Mouse (Mus musculus): Measurements from ENCODE around the gene Cntn2.

The Cntn2 gene

GRCm38 (mm10) chr1:132557901-132558631 lies 15.0 kb upstream of the Cntn2 start:
- DNase-seq (ENCODE audit: low spot score): peak; percentile 62

DNA sequence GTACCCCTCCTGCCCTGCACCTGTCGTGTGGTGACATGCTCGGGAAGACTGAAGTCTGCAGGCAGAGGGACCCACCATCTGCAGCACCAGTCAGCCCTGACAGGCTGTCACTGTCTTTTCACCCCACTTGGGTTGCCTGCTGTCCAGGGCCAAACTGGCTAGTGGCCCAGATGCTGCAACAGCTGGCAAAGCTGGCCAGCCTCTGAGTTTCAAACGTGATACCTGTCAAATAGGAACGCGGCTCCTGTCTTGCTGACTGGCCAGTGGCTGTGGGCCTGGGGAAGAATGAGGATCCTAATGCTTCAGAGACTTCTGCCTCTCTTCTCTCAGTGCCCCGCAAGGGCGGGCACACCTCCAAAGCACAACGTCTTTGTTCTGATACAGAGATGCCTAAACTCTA lies 733 bp upstream of the Cntn2 start:
- DNase-seq (ENCODE audit: low spot score): no peak

- no peak for DNase-seq (ENCODE audit: low spot score)
These were observed 1.0 kb downstream of the Cntn2 start for GRCm38 (mm10) chr1:132541824-132542599.

DNA sequence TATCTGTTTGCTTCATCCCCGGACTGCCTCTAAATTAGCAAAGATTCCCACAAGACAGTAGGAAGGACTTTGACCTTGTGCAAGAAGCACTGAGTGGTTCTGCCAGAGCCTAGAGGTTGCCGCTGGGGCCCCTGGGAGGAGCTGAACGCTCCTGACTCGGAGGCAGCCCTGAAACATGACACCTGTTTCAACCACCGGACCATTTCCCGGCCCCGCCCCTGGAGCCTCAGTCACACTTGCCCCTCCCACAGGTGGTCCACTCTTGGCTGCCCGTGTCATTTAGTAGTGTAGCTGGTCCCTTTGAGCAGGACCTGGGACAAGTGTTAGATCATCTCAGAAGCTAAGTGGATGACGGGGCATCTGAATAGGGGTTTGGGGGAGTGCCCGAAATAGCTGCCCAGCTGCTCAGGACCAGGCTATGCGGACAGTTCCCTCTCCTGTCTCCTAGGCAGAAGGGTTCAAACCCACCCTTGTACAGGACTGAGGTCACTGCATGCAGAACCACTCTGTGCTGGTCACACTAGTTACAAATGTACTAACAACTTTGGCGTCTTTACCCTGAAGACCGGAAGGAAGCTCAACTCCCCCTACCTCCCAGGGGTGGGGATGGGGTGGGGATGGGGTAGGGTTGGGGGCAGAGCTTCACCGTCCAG lies 1.8 kb downstream of the Cntn2 start:
- DNase-seq (ENCODE audit: low spot score): no peak

DNA sequence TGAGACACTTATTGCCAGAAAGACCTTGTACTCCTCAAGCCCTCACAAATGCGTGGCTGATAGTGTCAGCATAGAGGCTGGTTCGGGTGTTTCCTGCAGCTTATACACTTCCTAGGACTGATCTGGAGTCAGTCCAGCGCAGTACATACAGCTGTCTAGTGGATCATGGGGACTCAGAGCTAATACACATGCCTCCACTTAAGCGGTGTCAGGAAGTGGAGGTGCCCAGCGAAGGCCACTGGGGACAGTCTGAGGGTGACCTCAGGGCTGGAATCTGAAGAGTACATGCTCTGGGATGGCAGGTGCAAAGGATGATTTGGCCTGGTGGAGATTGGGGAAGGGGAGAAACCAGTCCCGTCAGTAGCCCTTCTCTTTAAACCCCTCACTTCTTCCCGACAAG lies 2.4 kb downstream of the Cntn2 start:
- no peak for DNase-seq (ENCODE audit: low spot score)

- DNase-seq (ENCODE audit: low spot score): no peak
These were observed 5.3 kb downstream of the Cntn2 start for GRCm38 (mm10) chr1:132537736-132538135.

DNA sequence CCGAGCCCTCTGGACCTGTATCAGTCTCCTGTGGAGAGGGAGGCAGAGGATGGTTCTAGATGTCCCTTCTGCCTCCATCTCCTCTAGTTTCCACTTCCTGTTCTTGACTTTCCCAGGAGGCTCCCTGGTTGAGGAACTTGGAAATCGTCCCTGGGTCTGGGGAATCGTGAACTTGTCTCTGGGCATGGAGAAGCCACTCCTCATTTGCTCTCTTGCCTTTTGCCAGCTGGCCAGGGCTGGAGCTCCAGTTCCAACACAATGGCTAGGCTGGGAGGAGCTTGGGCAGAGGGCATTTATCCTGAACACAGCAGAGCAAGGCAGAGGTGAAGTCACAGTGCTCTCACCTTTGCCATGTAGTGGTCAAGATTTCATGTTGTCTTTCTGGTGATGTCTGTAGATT lies 6.6 kb downstream of the Cntn2 start:
- DNase-seq (ENCODE audit: low spot score): no peak

GRCm38 (mm10) chr1:132535541-132535940 lies 7.5 kb downstream of the Cntn2 start:
- no peak for DNase-seq (ENCODE audit: low spot score)

DNA sequence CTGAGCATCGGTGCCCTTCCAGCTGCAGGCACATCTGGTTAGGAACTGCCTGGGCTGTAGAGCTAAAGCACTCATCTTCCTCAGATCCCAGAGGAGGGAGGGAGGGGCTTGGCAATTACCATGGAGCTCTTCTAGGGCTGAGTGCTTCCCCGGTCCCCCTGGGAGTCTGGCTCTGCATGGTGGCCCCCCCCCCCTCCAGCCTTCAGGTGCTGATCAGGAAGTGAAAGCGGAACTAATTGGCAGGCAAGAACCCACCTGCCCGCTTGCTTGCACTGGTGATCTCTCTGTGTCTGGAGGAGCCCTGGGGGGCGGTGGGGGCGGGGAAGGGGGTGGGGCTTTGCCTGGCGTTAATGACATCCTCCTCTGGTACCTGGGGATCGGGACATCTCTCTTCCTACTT lies 9.2 kb downstream of the Cntn2 start:
- DNase-seq (ENCODE audit: low spot score): no peak

- DNase-seq (ENCODE audit: low spot score): no peak
These were observed 10.5 kb downstream of the Cntn2 start for GRCm38 (mm10) chr1:132532521-132532920.

DNA sequence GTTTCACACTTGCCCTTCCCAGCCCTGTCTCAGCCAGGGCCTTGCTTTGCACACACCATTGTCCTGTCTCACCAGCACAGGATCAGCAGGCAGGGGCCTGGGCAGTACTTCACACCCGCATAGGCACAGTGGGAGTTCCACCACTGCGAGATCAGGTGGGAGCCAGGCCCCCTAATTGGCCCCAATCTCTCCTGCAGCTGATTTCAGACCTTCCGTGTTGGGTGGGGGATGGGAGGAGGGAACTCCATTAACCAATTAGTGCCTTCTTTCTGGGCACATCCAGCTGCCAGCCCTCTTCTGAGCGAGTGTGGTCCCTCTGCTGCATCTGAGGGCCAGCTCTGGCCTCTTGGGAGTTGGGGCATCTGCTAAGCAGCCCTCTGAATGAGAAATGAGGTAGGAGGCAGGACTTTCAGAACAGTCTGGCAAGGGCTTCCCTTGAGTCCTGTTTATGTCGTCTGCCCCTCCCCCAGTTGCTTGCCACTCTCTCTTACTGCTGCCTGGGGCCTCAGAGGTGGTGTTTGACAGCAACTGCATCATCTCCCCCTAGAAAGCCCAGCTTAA lies 12.3 kb downstream of the Cntn2 start:
- no peak for DNase-seq (ENCODE audit: low spot score)

DNA sequence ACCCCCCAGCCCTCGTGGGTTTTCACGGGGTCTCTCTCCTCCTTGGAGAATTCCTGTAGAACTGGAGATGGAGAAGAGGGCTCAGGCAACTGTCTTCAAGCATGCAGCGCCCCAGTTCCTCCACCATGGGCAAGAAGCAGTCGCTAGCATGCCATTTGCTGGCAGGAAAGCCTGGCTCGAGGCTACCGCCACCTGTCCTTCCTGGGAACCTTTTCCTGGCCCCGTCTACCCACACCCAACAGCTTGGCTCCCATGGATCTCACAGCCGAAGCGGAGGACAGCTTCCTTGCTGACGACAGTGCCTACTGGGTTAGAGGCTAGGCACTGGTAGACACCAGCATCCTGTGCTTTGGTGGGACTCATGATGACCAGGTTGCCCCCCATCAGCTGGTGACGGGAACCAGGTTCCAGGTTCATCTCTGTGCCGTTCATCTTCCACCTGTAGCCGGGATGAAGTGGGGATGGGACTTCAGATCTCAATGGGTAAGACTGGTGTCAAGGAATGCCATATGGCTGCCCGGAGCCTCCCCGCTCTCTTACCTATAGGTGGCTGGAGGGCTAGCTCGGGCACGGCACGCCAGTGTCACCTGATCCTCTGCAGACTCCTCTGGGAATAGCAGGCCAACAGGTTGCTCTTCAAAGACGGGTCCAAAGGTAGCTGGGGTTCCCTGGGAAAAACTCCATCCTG lies 14.3 kb downstream of the Cntn2 start:
- DNase-seq (ENCODE audit: low spot score): no peak

DNA sequence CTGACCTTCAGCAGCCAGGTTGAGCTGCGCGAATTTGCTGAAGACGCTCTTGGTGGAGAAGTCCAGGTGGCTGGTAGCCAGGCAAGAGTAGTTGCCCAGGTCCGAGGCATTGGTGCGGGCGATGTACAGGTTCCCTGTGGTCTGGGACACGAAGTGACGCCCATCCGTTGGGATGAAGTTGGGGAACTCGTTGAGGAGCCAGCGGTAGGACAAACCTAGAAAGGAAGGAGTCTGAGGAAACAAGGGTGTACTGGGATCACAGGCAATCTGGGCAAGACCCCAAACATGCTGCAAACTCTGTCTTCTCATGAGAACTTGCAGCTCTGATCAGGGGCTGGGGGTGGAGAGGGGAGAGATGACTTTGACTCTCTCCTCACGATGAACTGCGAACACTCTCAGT lies 15.0 kb downstream of the Cntn2 start:
- DNase-seq (ENCODE audit: low spot score): no peak

GRCm38 (mm10) chr1:132525832-132526231 lies 17.2 kb downstream of the Cntn2 start:
- DNase-seq (ENCODE audit: low spot score): peak; percentile 16

DNA sequence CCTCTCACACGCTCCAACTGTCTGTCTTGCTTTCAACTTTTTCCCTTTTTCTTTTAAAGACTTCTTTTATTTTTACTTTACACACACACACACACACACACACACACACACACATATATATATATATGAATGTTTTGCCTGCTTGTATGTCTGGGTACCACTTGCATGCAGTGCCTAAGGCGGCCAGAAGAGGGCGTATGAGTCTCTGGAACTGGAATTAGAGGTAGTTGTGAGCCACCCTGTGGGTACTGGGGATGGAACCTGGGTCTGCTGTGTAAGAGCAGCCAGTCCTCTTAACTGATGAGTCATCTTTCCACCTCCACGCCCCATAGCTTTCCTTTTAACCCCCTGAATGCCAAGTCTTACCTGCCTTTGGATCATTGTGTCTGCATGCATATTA lies 19.1 kb downstream of the Cntn2 start:
- DNase-seq (ENCODE audit: low spot score): no peak

DNA sequence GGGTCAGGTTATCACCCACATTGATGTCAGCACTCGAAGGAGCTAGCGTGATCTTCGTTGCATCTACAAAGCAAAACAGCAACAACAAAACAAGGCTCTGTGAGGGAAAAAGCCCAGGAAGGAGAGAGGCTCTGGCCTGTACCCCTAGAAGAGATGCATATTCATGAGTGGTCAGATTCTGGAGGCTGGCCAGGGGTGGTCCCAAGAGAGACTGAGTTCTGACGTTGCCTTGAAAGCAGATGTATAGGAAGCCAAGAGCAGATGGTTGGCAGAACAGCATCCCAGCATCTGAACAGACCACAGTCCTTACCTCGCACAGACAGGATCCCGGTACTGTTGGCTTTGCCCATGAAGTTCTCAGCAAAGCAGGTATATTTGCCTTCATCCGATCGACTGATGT lies 20.0 kb downstream of the Cntn2 start:
- no peak for DNase-seq (ENCODE audit: low spot score)

GRCm38 (mm10) chr1:132520764-132521163 lies 22.3 kb downstream of the Cntn2 start:
- peak; percentile 58 for DNase-seq (ENCODE audit: low spot score)

GRCm38 (mm10) chr1:132519734-132520133 lies 23.3 kb downstream of the Cntn2 start:
- DNase-seq (ENCODE audit: low spot score): no peak

DNA sequence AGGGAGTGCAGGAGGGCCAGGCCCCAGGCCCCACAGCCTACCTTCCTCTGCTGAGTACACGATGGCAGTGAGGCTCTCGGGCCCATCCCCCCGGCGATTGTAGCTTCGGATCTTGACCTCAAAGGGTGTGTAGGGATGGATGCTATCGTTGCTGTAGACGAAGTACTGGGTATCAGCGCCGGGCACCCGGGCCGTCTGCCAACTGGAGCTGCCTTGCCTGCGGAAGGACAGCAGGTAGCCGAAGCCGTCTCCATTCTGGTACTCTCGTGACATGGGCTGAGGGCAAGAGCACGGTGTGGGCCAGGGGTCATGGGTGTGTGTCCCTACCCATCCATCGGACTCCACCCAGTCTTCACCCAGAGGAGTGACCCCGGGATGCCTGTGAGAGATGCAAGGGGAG lies 24.4 kb downstream of the Cntn2 start:
- no peak for DNase-seq (ENCODE audit: low spot score)

DNA sequence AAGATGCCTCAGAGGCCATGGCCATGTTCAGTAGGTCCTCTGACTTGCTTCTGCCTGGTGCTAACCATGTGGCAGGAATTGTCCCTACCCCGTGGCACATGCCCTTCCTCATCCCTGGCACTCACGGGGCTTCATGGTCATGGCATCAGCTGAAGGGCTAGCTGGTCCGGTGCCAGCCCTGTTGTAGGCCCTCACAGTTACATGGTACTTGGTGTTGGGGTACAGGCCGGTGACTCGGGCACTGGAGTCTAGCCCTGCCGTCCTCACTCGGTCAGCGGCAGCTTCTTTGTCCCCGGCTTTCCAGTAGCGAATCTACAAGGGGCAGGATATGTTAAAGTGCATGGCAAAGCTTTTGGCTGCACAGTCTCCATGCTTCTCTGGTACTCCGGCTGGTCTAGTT lies 26.3 kb downstream of the Cntn2 start:
- no peak for DNase-seq (ENCODE audit: low spot score)

DNA sequence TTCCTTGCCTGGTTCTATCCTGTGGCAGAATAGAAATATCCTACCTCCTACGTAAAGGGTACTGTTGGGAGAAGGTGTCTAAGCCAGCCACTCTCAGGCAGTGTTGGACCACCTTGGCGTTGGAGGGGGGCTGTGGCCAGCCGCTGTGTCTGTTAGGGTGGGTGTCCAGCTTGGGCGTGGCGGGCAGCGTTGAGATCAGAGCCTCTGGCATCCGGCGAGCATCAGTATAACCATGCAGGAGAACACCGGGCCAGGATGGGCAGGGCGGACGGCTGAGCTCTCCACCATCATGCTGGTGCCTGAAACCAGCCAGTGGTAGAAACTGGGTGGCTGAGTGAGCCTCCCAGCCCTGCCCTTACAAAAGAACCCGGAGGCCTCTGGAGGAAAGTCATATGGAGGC lies 27.7 kb downstream of the Cntn2 start:
- no peak for DNase-seq (ENCODE audit: low spot score)

GRCm38 (mm10) chr1:132512106-132512505 lies 30.9 kb downstream of the Cntn2 start:
- no peak for DNase-seq (ENCODE audit: low spot score)

Measured in ovary, adult 18-20 months (tissue).